ENCODE assay signal across 13 mouse cellular contexts in the genomic region with DNA sequence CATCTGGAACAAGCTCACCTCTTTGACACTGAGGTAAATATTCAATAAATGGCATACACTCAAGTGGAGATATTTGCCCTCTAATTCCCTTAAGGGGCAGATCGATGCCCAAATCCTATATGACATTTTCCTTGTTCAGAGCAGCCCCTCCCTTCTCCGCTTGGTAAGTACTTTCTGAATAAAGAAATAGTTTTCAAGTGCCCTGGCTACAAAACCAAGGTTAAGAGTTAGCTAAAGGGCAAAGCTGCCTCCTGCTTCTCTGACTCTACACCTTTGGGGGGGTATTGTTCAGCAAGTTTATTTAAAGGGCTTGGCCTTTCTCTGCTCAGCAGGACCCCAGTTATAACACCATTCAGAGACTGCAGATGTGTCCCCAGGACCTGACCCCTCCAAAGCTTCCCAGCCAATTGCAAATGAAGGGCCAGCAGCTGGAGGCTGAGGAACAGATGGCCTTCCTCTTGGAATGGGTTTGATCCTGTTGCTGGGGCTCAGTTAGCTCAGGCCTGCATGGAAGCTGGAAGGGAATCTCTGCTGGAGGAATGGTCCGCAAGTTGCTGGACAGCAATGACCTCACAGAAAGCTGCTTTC.
DNase-seq lines count a peak whose midpoint lies in the region; ATAC-seq and TF ChIP-seq lines count a peak whose summit lies in the region.
"Had no signal": no experiment of that assay in that cellular context is flagged by ENCODE, and none has a peak within 500 bp of the region (broad histone marks: within the 10 kb centered on the region; RNA-seq: fewer than 3 reads in every experiment).

No protein-coding gene starts in this region.

- no peaks in the 10 kb centered on the region for H3K36me3 ChIP-seq in midbrain, embryonic 11.5 days (ENCODE audit: control insufficient read depth, insufficient read depth, low read length)
- no peaks in the 10 kb centered on the region for H3K36me3 ChIP-seq in midbrain, postnatal 0 days (ENCODE audit: insufficient read depth, low read length)
- 0 out of 2 replicates have a peak, but pooled peaks cover 12% of the 10 kb centered on the region for H3K36me3 ChIP-seq in embryonic facial prominence, embryonic 14.5 days (ENCODE audit: control insufficient read depth, insufficient read depth, low read length)
- H3K36me3 ChIP-seq: heart, embryonic 12.5 days; hindbrain, embryonic 15.5 days; midbrain, embryonic 15.5 days had no signal

- H3K9me3 ChIP-seq in midbrain, embryonic 11.5 days (ENCODE audit: control insufficient read depth, low read length) = no peaks in the 10 kb centered on the region
- H3K9me3 ChIP-seq in midbrain, postnatal 0 days (ENCODE audit: low read length) = no peaks in the 10 kb centered on the region
- H3K9me3 ChIP-seq in embryonic facial prominence, embryonic 14.5 days (ENCODE audit: control insufficient read depth, low read length) = no peaks in the 10 kb centered on the region
- H3K9me3 ChIP-seq: heart, embryonic 12.5 days; hindbrain, embryonic 15.5 days; midbrain, embryonic 15.5 days had no signal

- no peak overlapping the region for H3K27ac ChIP-seq in midbrain, embryonic 11.5 days (ENCODE audit: low read depth, low read length)
- no peak overlapping the region for H3K27ac ChIP-seq in midbrain, postnatal 0 days (ENCODE audit: low read depth, low read length)
- no peak overlapping the region for H3K27ac ChIP-seq in embryonic facial prominence, embryonic 14.5 days (replicated peaks; ENCODE audit: low read depth, low read length)
- H3K27ac ChIP-seq: hindbrain, embryonic 15.5 days; midbrain, embryonic 15.5 days had no signal

- DNase-seq in kidney, adult 9 months = peak; percentile 22
- no peak for DNase-seq in kidney, postnatal 4 days
- peak; percentile 89 for DNase-seq in midbrain, embryonic 11.5 days (ENCODE audit: low spot score, missing footprints)
- DNase-seq in midbrain, postnatal 0 days (ENCODE audit: low spot score) = no peak
- DNase-seq in embryonic facial prominence, embryonic 14.5 days (ENCODE audit: low spot score) = no peak
- DNase-seq in spleen, postnatal 4 days (ENCODE audit: low spot score in 2 of 2) = no peak
- DNase-seq: cerebellum, adult 9-11 months; gastrocnemius, postnatal 36 days; retina, postnatal 1 day had no signal

- H3K4me1 ChIP-seq in midbrain, embryonic 11.5 days (ENCODE audit: control insufficient read depth, insufficient read depth, low read length) = peaks cover 57% of the 10 kb centered on the region
- 0 out of 2 replicates have a peak, but pooled peaks cover 5% of the 10 kb centered on the region for H3K4me1 ChIP-seq in midbrain, postnatal 0 days (ENCODE audit: insufficient read depth, low read length)
- peaks cover 60% of the 10 kb centered on the region for H3K4me1 ChIP-seq in embryonic facial prominence, embryonic 14.5 days (ENCODE audit: control insufficient read depth, insufficient read depth, low read length)
- H3K4me1 ChIP-seq: midbrain, embryonic 15.5 days had no signal

- no peak overlapping the region for H3K4me2 ChIP-seq in midbrain, embryonic 11.5 days
- no peak overlapping the region for H3K4me2 ChIP-seq in midbrain, postnatal 0 days (ENCODE audit: low read depth, low read length, poor library complexity, severe bottlenecking)
- peak overlapping the region; percentile 19; the same call in 1 of the 2 replicates for H3K4me2 ChIP-seq in embryonic facial prominence, embryonic 14.5 days (ENCODE audit: low read depth, low read length)
- H3K4me2 ChIP-seq: heart, embryonic 12.5 days; hindbrain, embryonic 15.5 days; midbrain, embryonic 15.5 days had no signal

- H3K4me3 ChIP-seq in midbrain, embryonic 11.5 days (ENCODE audit: low read depth, low read length) = no peak overlapping the region
- no peak overlapping the region for H3K4me3 ChIP-seq in midbrain, postnatal 0 days (ENCODE audit: low read depth, low read length)
- no peak overlapping the region for H3K4me3 ChIP-seq in embryonic facial prominence, embryonic 14.5 days (ENCODE audit: low read depth, low read length)
- H3K4me3 ChIP-seq: heart, embryonic 12.5 days; hindbrain, embryonic 15.5 days; midbrain, embryonic 15.5 days had no signal

- H3K27me3 ChIP-seq in midbrain, embryonic 11.5 days (ENCODE audit: control insufficient read depth, insufficient read depth, low read length) = no peaks in the 10 kb centered on the region; the same call in 1 of the 2 replicates
- H3K27me3 ChIP-seq in midbrain, postnatal 0 days (ENCODE audit: insufficient read depth, low read length) = no peaks in the 10 kb centered on the region
- H3K27me3 ChIP-seq in embryonic facial prominence, embryonic 14.5 days (replicated peaks; ENCODE audit: control insufficient read depth, insufficient read depth, low read length) = no peaks in the 10 kb centered on the region
- H3K27me3 ChIP-seq: heart, embryonic 12.5 days; hindbrain, embryonic 15.5 days; midbrain, embryonic 15.5 days had no signal

- WGBS in midbrain, embryonic 11.5 days = 24% methylated on average over 3 of the region's 3 CpGs
- WGBS in midbrain, postnatal 0 days = 56% methylated on average over 3 of the region's 3 CpGs
- 63% methylated on average over 3 of the region's 3 CpGs for WGBS in embryonic facial prominence, embryonic 14.5 days

- peak; percentile 69 for ATAC-seq in midbrain, embryonic 11.5 days (ENCODE audit: low FRiP score)
- no peak for ATAC-seq in midbrain, postnatal 0 days (ENCODE audit: low FRiP score)
- ATAC-seq in embryonic facial prominence, embryonic 14.5 days (ENCODE audit: low read depth) = no peak
- ATAC-seq in erythroid progenitor cell, adult 5-6 weeks (replicated peaks; ENCODE audit: low FRiP score, poor library complexity, severe bottlenecking) = no peak
- ATAC-seq: midbrain, embryonic 15.5 days had no signal

- no peak overlapping the region for H3K9ac ChIP-seq in midbrain, embryonic 11.5 days (ENCODE audit: low read length)
- H3K9ac ChIP-seq in midbrain, postnatal 0 days (replicated peaks; ENCODE audit: low read length, poor library complexity, severe bottlenecking) = no peak overlapping the region
- peak overlapping the region; percentile 27; the same call in 1 of the 2 replicates for H3K9ac ChIP-seq in embryonic facial prominence, embryonic 14.5 days (ENCODE audit: low read depth, low read length)
- H3K9ac ChIP-seq: heart, embryonic 12.5 days; hindbrain, embryonic 15.5 days; midbrain, embryonic 15.5 days had no signal

- no peak for TF ChIP-seq CTCF in midbrain, postnatal 0 days (IDR thresholded peaks at IDR 0.05)

Comparison
In these comparisons a context has a peak if more than half of its experiments do, and no peak if none do; other contexts are left out.
1. DNase-seq: peak in kidney, adult 9 months (single experiment) and midbrain, embryonic 11.5 days (single experiment); none in kidney, postnatal 4 days (0 of 2), midbrain, postnatal 0 days (single experiment), embryonic facial prominence, embryonic 14.5 days (single experiment) and spleen, postnatal 4 days (0 of 2).